18 mouse cellular contexts compared by ENCODE assay signal in the genomic region with DNA sequence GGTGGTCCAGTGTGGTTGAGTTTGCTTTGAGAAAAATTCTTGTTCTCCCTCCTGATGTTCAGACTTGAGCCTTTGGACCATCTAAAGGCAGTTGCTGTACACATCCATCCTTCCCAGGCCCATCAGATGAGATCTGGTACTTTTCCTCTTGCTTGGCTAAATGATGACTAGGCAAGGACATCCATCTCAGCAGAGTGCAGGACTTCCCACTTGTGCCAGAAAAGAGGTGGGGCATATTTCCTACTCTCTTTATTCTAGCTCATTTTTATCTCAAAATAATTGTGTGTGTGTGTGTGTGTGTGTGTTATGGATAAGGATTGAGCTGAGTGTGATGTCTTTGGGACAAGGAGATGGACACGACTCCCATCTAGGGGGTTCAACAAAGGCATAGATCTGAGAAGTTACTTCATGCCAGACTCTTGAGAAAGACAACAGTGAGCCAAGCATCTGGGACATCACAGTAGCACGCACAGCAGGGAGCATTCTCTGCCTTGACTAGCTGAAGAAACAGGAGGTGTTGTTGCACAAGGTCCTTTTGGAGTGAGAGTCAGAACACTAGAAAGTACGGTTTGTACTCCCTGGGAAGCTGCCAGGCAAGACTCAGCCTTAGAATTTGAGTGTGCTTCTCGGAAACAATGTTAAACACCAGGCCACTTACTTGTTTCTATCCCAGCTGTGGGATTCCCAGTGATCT.
DNase-seq lines count a peak whose midpoint lies in the region; ATAC-seq lines count a peak whose summit lies in the region.
"Had no signal": no experiment of that assay in that cellular context is flagged by ENCODE, and none has a peak within 500 bp of the region (broad histone marks: within the 10 kb centered on the region; RNA-seq: fewer than 3 reads in every experiment).

No protein-coding gene starts in this region.

- no peak overlapping the region for H3K4me2 ChIP-seq in heart, embryonic 12.5 days
- H3K4me2 ChIP-seq: embryonic facial prominence, embryonic 12.5 days; forebrain, embryonic 12.5 days; heart, embryonic 13.5 days; limb, embryonic 13.5 days had no signal

- H3K27ac ChIP-seq in heart, embryonic 12.5 days (ENCODE audit: poor library complexity, severe bottlenecking) = no peak overlapping the region
- H3K27ac ChIP-seq: embryonic facial prominence, embryonic 12.5 days; forebrain, embryonic 12.5 days; heart, embryonic 13.5 days; hindbrain, postnatal 0 days; kidney, postnatal 0 days; limb, embryonic 13.5 days had no signal

- 64% methylated on average over 4 of the region's 4 CpGs for WGBS in heart, embryonic 12.5 days

- H3K36me3 ChIP-seq in heart, embryonic 12.5 days = no peaks in the 10 kb centered on the region
- H3K36me3 ChIP-seq: embryonic facial prominence, embryonic 12.5 days; forebrain, embryonic 12.5 days; heart, embryonic 13.5 days; limb, embryonic 13.5 days had no signal

- no peaks in the 10 kb centered on the region for H3K4me1 ChIP-seq in heart, embryonic 12.5 days (replicated peaks)
- H3K4me1 ChIP-seq: embryonic facial prominence, embryonic 12.5 days; forebrain, embryonic 12.5 days; heart, embryonic 13.5 days had no signal

- no peaks in the 10 kb centered on the region for H3K27me3 ChIP-seq in heart, embryonic 12.5 days (replicated peaks)
- H3K27me3 ChIP-seq: embryonic facial prominence, embryonic 12.5 days; forebrain, embryonic 12.5 days; limb, embryonic 13.5 days; Patski had no signal

- DNase-seq in heart, adult 18-20 months = peak; percentile 73 to 85
- peak; percentile 59 for DNase-seq in NIH3T3 (ENCODE audit: low read depth)
- DNase-seq in lung, postnatal 36 days = peak; percentile 92
- DNase-seq in layer of hippocampus, adult 9-11 months = no peak
- no peak for DNase-seq in cerebellum, adult 18-20 months
- DNase-seq: cerebellum, adult 9-11 months; layer of hippocampus, postnatal 36 days; thymus, adult 18-20 months had no signal

- 0 out of 2 replicates have a peak, but pooled peaks cover 3% of the 10 kb centered on the region for H3K9me3 ChIP-seq in heart, embryonic 12.5 days (replicated peaks)
- H3K9me3 ChIP-seq: embryonic facial prominence, embryonic 12.5 days; forebrain, embryonic 12.5 days; heart, embryonic 13.5 days; limb, embryonic 13.5 days had no signal

- H3K9ac ChIP-seq in heart, embryonic 12.5 days = no peak overlapping the region
- H3K9ac ChIP-seq: embryonic facial prominence, embryonic 12.5 days; forebrain, embryonic 12.5 days; heart, embryonic 13.5 days; limb, embryonic 13.5 days had no signal

- no peak overlapping the region for H3K4me3 ChIP-seq in heart, embryonic 12.5 days
- H3K4me3 ChIP-seq: embryonic facial prominence, embryonic 12.5 days; forebrain, embryonic 12.5 days; heart, embryonic 13.5 days; limb, embryonic 13.5 days had no signal

- ATAC-seq in heart, embryonic 12.5 days (ENCODE audit: insufficient number of reproducible peaks, low FRiP score) = no peak
- peak; percentile 64 for ATAC-seq in granulocyte monocyte progenitor cell, adult 5-6 weeks (replicated peaks; ENCODE audit: poor library complexity, severe bottlenecking)
- ATAC-seq: CD4-positive, CD25-positive, alpha-beta regulatory T cell, adult 4 months; hindbrain, postnatal 0 days; Patski had no signal

Comparison
In these comparisons a context has a peak if more than half of its experiments do, and no peak if none do; other contexts are left out.
1. DNase-seq: peak in heart, adult 18-20 months (2 of 2), NIH3T3 (single experiment) and lung, postnatal 36 days (single experiment); none in layer of hippocampus, adult 9-11 months (single experiment) and cerebellum, adult 18-20 months (0 of 2).